Mouse (Mus musculus): Measurements from ENCODE around the gene Hrasls5.
A peak's percentile ranks its signal among the peaks of the same experiment; 100 is the strongest.

Gene Hrasls5

GRCm38 (mm10) chr19:7611942-7612757 is at the start of gene Hrasls5:
Gene Hrasls5 (plus strand): TSS chr19:7612541.
- DNase-seq (ENCODE audit: inconsistent age in 2 of 2, low spot score in 1 of 2) = peak; percentile 40 to 79

DNA sequence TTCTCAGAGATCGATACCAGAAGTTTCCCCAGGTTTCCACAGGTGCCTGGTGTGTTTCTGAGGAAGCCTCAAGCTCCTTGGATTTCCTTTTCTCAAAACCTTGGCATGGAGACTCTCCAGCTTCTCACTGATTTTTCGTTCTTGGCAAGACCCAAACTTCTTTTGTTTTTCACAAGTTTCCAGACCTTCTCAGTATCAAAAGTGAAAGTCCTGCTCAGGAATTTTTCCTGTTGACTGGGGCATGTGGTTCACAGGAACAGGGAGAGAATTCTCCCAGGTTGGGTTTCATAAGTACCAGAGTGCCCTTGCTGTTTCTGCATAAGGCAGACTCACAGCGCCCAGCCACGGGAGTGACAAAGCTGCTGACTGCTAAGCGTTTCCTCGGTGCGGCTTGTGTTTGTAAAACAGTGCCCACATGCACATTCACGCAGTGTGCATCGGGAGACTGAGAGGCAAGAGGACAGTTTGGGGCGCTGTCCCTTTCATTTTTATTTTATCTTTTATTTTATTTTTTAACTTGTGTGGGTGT is 49.7 kb upstream of the Hrasls5 start:
- no peak for DNase-seq (ENCODE audit: inconsistent age in 2 of 2, low spot score in 1 of 2)

GRCm38 (mm10) chr19:7563676-7564075 is 48.7 kb upstream of the Hrasls5 start:
- no peak for DNase-seq (ENCODE audit: inconsistent age in 2 of 2, low spot score in 1 of 2)

GRCm38 (mm10) chr19:7564457-7564856 is 47.9 kb upstream of the Hrasls5 start:
- no peak for DNase-seq (ENCODE audit: inconsistent age in 2 of 2, low spot score in 1 of 2)

- no peak for DNase-seq (ENCODE audit: inconsistent age in 2 of 2, low spot score in 1 of 2)
These were observed 45.5 kb upstream of the Hrasls5 start for GRCm38 (mm10) chr19:7566826-7567225.

DNA sequence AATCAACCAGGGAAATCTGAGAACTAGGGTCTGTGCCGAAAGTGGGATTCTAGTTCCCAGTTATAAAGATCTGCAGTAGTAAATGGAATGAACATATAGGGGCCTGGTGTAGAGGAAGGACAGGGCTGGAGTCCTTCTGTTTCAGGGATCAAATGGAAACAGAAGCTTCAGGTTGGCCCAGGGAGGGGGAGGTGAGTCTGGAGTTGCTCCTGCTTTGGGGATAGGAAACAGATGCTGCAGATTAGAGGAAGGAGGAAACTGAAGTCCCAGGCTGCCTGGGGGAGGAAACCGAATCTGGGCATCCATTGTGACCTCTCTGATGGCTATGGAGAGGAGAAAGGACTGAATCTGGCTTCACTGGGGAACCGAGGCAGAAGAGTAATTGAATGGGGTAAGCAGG is 44.0 kb upstream of the Hrasls5 start:
- no peak for DNase-seq (ENCODE audit: inconsistent age in 2 of 2, low spot score in 1 of 2)

DNA sequence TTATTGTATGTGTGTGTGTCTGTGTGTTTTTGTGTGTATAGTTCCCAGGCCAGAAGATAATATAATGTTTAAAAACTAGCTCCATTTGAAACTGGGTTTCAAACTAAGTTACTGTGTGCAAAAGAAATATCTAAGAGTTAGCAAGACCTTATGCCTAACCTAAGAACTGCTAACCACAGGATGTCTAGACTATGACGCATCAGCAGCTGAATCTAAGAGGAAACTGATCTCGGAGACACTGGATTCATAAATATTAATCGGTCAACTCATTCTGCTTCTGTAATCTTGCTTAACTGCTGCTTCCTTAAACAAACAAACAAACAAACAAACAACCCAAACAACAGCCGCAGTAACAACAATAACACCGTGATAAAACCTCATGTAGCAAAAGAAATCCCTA is 42.7 kb upstream of the Hrasls5 start:
- no peak for DNase-seq (ENCODE audit: inconsistent age in 2 of 2, low spot score in 1 of 2)

DNA sequence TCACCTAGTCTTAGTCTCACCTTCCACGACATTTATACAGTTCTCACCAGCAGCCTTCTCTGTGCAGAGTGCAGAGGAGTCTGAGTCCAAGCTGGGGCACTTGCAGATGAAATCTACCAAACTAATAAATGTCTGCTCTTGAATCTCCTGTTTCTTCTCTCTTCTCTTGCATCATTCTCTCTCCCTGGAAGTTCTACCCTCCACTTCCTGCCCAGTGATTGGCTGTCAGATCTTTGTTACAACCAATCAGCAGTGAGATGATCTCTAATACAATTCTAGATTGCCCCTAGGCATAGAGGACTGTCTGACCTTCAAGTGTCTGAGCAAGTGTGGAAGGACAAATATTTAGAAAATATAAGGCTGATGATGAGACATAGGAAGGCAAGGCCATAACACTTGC is 36.2 kb upstream of the Hrasls5 start:
- DNase-seq (ENCODE audit: inconsistent age in 2 of 2, low spot score in 1 of 2) = no peak

GRCm38 (mm10) chr19:7577710-7578109 is 34.6 kb upstream of the Hrasls5 start:
- no peak for DNase-seq (ENCODE audit: inconsistent age in 2 of 2, low spot score in 1 of 2)

DNA sequence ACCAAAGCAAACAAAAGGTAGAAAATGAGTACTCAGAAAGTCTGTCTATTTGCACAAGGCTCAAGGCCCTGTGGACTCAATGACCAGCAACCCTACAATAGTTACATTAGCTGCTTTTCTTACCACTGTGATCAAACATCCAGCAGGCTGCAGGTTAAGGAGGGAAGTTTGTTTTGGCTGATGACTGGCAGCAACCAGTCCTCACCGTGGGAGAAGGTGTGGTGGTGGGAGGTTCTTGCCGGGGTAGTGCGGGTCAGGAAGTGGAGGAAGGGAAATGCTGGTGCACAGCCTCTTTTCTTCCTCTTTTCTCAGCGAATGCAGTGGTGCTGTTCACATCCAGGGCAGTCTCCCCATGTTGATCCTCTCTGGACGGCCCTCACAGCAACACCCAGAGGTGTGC is 31.3 kb upstream of the Hrasls5 start:
- no peak for DNase-seq (ENCODE audit: inconsistent age in 2 of 2, low spot score in 1 of 2)

- DNase-seq (ENCODE audit: inconsistent age in 2 of 2, low spot score in 1 of 2) = no peak
These were observed 29.2 kb upstream of the Hrasls5 start for GRCm38 (mm10) chr19:7583101-7583500.

- DNase-seq (ENCODE audit: inconsistent age in 2 of 2, low spot score in 1 of 2) = no peak
These were observed 28.7 kb upstream of the Hrasls5 start for GRCm38 (mm10) chr19:7583599-7583998.

DNA sequence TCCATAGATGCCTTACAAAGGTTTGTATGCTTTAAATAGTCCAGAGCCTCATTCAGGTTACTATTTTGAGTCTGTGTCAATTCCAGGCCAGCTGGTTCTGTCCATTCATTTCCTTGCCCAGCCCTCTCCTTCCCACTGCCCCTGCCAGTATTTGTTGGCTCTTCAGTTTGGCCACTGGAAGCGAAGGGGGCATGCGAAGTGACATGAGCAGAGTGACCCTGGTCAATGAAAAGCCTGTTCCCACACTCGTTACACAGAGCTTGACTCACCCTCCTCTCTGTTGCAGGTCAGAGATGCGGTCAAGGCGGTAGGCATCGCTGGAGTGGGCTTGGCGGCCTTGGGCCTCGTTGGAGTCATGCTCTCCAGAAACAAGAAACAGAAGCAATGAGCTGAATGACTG is 27.1 kb upstream of the Hrasls5 start:
- peak; percentile 64 to 81 for DNase-seq (ENCODE audit: inconsistent age in 2 of 2, low spot score in 1 of 2)

- no peak for DNase-seq (ENCODE audit: inconsistent age in 2 of 2, low spot score in 1 of 2)
These were observed 26.6 kb upstream of the Hrasls5 start for GRCm38 (mm10) chr19:7585764-7586163.

DNA sequence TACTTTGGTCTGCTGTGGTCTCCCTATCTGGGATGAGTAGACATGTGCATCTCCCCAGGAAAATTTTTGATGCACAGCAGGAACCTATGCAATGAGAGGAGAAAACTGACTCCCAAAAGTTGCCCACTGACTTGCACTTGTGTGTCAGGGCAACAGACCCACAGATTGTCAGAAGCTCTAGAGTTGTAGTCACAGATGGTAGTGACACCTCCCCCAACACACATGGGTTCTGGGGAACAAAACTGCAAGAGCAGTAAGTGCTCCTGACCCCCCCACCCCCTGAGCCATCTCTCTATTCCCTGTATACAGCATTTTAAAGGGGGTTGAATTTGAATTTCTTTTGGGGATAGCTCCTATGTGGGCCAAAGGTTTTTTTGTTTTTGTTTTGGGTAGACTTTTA is 21.5 kb upstream of the Hrasls5 start:
- DNase-seq (ENCODE audit: inconsistent age in 2 of 2, low spot score in 1 of 2) = no peak

- no peak for DNase-seq (ENCODE audit: inconsistent age in 2 of 2, low spot score in 1 of 2)
These were observed 20.3 kb upstream of the Hrasls5 start for GRCm38 (mm10) chr19:7592018-7592417.

DNA sequence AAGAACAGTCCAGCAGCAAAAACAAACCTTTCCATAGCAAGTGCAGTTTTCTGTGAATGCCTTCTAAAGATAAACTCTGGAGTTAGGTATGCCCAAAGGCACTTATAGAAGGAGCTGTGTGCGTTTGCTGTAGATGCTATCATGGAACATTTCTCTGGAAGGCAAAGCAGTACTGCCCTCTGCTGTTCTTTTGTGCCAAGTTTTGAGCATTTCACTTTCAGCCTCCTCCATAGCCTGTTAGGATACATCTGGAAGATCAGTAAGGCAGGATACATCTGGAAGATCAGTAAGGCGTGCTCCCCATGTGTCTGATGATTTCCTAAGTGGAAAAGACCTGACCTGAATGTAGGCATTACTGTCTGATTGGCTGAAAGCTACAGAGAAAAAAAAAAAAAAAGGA is 16.8 kb upstream of the Hrasls5 start:
- DNase-seq (ENCODE audit: inconsistent age in 2 of 2, low spot score in 1 of 2) = peak; percentile 31 to 83

DNA sequence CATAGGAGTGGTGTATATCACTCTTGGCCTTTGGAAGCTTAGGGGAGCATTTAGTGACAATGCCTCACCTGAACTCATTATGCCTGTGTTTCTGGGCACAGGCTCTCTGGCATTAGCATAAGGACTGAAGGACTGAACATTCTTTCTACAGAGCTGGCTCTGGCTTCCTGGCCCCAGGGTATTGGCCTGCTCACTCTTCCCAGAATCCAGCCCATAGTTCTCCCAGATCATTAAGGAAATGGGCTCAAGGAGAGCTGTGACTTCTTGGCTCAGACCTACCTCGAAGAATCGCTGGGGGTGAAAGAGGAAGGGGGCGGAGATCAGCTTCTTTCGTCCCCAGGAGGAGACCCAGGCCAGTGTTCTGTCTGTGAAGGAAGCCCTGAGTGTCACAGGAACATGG is 13.9 kb upstream of the Hrasls5 start:
- no peak for DNase-seq (ENCODE audit: inconsistent age in 2 of 2, low spot score in 1 of 2)

- peak in 1 of 2 experiments; percentile 54 for DNase-seq (ENCODE audit: inconsistent age in 2 of 2, low spot score in 1 of 2)
These were observed 10.8 kb upstream of the Hrasls5 start for GRCm38 (mm10) chr19:7601551-7601950.

GRCm38 (mm10) chr19:7604107-7604506 is 8.2 kb upstream of the Hrasls5 start:
- DNase-seq (ENCODE audit: inconsistent age in 2 of 2, low spot score in 1 of 2) = no peak

DNA sequence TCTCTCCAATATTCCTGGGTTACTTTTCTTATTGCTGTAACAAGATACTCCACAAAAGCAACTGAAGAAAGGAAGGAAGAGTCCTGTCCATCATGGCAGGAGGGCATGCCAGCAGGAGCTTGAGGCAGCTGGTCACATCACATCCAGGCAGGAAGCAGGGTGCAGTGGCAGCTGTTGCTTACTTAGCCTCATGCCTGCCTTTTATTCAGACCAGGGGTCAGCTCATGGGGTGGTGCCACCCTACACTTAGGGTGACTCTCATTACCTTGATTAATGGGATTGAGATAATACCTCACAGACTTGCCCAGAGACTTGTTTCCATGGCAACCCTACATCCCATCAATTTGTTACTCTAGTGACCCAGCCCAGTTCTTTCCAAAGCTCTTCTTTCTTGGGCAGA is 7.3 kb upstream of the Hrasls5 start:
- no peak for DNase-seq (ENCODE audit: inconsistent age in 2 of 2, low spot score in 1 of 2)

DNA sequence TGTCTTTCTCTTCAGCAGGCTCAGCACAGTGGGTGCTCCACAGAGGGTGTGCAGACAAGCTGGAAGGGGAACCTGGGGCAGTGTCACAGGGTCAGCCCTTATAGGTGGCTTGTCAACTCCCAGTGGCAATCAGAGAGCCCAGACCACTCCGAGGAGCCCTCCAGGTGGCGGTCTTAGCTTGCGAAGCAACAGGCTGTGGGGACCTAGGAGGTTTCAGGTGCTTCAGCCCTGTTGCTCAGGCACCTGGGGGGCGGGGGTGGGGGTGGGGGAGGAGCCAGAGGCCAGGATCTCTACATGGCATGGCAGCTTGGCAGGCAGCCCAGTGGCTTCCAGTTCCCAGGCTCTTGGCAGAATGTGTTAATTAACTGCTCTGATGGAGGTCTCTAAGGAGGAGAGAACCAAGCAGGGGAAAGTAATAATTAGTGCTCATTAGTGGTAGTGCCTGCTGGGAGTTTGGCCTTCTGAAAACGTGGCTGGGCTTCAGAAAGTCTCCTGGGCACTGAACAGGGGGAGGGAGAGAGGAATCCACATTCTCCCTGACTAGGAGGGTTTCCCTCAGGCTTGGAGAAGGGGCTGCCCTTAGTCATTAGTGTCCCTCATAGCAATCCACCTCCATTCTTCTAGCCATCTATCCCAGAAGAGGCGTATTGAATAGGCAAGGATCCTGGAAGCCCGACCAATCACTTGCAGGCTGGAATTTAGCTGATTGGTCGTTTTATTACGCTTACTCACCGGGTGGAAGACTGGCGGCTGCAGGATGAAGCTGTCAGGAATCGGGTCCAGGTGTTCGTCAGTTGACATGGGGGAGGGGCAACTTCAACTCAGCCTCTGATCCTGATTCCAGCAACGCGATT is 6.2 kb upstream of the Hrasls5 start:
- DNase-seq (ENCODE audit: inconsistent age in 2 of 2, low spot score in 1 of 2) = peak in 1 of 2 experiments; percentile 61
